Mouse (Mus musculus): Measurements from ENCODE around the gene Yif1b.

The Yif1b gene

DNA sequence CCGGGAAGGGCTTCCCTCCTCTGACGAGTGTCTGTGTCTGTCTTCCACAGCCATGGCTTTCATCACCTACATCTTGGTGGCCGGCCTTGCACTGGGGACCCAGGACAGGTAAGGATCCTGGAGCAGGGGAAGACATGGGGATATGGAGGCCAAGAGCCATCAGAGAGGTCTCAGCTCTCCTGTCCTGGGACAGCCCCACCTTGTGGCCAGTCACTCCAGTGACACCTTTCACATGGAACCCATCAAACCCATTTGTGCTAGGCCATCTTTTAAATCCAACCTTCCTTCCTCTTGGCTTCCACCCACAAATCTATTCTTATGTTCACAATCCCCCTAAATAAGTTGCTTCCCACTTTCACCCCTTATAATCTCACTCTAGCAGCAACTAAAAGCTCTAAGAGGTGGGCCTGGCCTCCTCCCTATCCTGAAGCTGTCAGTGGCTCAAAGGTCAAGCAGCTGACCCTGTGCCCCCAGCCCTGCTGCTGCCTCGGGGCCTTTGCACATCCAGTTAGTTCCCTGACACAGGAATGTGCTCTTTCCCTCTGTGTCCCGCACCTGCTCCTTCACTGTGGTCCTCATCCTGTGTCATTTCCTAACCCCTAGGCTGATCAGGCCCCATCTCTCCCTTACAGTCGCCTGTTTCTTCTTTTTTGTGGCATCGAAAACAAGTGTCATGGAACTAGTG, 6.7 kb downstream of the Yif1b start:
- no peak for DNase-seq

- DNase-seq: no peak
These were observed 7.9 kb downstream of the Yif1b start for GRCm38 (mm10) chr7:29246015-29246414.

DNA sequence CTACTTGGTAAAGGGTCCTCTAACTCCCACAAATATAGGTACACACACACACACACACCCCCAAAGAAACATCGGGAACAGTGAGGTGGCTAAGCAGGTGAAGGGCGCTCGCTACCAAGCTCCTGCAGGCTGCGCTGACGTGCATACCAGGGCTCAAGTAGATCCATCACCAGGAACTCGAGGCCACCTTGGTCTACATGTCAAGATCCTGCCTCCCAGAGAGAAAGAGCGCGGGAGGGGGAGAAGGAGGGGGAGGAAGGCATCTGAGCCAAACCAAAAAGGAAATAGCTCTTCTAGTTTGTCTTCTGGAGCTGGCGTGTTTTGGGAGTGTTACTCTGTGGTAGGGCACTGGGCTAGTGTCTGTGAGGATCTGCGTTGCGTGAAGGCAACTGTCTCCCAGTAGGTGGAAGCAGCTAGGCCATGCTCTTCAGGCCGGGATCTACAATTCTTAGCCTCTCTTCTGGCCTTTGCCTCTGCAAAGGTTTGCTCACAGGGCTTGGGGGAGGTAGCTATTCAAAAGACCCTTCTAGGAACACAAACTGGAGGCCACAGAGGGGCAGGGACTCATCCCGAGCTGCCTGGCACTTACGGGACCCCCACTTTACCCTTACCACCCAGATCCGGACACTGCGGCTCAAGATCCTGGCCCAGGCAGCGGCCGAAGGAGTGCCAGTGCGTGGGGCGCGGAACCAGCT, 8.6 kb downstream of the Yif1b start:
- no peak for DNase-seq

DNA sequence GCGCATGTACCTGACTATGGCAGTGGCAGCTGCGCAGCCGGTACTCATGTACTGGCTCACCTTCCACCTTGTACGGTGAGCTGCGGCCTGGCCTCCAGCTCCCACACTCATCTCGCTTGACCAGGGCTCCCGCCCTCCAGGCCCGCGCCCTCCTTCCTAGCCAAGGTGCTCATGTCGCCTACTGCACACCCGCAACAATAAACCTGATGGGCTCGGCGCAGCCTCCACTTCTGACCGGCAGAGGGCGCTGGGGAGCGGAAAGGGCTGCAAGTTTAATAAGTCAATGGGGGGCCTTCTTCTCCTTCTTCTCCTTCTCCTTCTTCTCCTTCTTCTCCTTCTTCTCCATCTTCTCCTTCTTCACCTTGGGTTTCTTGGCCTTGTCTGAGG, 9.2 kb downstream of the Yif1b start:
- DNase-seq: peak; percentile 85

- no peak for DNase-seq
These were observed 9.6 kb downstream of the Yif1b start for GRCm38 (mm10) chr7:29247706-29248105.

- peak; percentile 78 for DNase-seq
These were observed 10.2 kb downstream of the Yif1b start, which contains the start of gene 2200002D01Rik for GRCm38 (mm10) chr7:29248261-29248841. 2200002D01Rik (minus strand) TSS chr7:29248466.

DNA sequence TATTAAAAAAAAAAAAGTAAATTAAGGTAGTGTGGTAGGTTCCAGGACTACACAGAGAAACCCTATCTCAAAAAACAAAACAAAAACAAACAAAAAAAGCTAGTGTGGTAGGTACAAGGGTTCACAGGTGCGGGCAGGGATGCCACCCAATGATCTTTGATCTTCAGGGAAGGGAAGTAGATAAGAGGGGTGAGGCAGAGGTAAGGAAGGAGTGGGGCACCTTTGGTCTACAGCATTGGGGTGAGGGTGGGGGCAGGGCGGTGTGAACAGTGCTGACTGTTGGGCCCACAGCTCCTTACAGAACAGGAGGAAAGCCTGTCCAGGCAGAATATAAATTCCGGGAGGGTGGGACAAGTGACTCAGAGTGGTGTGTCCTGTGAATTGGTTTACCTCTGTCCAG, 13.0 kb downstream of the Yif1b start:
- DNase-seq: no peak

DNA sequence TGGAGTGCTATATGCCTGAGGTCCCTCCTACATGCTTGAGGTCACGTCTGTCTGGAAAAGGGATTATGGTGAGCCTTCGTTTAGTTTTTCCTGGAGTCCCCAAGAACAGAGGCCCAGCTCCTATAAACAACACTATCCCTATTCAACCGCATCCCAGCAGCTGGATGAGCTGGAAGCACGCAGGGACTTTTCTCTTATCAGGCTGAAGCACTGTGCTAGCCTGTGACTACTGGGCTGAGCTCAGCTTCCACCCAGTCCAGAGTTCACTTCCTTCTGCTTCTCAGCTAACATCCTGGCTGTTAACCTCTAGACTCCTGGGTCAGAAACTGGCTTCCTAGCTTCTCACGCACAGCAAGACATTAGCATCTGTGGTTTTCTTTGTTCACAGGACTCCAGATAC, 15.7 kb downstream of the Yif1b start:
- DNase-seq: peak; percentile 75

DNA sequence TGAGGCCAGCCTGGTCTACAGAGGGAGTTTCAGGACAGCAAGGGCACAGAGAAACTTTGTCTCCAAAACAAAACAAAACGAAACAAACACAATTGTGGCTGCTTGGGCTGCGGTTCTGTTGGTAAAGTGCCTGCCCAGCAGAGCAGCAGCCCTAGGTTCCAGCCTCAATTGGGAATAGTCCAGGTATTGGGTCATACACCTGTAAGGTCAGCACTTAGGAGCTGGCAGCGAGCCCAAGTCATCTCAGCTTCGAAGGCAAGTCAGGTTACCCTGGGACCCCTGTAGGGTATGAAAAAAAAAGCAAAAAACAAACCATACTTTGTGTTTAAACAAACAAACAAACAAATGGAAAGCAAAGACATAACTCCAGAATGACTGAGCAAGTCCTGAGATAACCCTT, 17.7 kb downstream of the Yif1b start:
- DNase-seq: no peak

- DNase-seq: peak; percentile 84
These were observed 19.2 kb downstream of the Yif1b start for GRCm38 (mm10) chr7:29257368-29257767.

- no peak for DNase-seq
These were observed 21.9 kb downstream of the Yif1b start for GRCm38 (mm10) chr7:29259781-29260730.

DNA sequence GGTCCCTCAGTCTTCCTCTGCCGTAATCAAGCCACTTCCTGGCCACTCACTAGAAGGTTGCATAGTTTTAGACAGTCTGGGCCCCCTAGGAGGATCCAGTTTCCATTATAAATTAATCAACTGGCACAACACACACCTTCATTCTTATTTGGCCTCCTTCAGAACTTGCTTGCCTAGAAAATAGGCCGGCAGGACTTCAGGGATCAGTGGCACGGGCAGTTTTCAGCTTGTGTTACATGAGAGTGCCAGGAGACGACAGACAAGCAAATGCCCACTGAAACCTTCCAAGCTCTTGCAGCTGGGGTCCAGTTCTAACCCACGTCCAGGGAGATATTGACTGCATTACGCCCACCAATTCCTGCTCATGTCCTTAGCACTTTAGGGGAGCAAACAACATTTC, 24.0 kb downstream of the Yif1b start:
- peak; percentile 82 for DNase-seq

- no peak for DNase-seq
These were observed 25.7 kb downstream of the Yif1b start for GRCm38 (mm10) chr7:29263831-29264230.

- DNase-seq: no peak
These were observed 27.5 kb downstream of the Yif1b start for GRCm38 (mm10) chr7:29265636-29266035.

DNA sequence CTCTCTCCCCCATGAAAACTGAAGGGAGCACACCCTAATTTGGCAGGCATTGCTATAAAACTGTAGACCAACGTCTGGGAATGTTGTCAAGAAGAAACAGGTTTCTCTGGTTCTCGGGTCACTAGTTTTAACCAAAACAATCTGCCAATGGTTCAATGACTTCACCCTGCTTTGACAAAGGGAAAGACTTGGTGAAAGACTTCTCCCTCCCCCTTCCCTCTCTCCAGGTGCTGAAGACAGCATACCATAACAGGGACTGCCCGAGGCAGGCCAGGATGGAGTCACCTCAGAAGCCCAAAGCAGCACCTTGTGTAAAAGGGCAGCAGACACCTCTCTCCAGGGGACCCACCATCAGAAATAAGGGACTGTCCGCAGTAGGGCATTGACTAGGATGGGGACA, 28.8 kb downstream of the Yif1b start:
- DNase-seq: peak; percentile 89

DNA sequence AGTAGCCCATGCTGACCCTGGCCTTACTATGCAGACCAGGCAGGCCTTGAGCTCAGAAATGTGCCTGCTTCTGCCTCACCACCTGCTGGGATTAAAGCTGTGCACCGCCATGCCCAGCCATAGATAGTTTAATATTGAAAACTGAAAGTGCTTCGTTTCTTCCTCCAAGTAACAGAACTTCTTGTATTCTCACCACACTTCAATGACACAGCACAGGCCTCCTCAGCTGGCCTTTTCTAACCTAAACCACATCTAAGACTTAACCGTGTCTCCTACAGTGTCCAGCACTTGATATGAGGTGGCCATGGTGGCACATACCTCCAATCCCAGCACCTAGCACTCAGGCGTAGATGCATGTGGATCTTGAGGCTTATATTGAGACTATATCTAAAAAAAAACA, 32.3 kb downstream of the Yif1b start:
- no peak for DNase-seq

DNA sequence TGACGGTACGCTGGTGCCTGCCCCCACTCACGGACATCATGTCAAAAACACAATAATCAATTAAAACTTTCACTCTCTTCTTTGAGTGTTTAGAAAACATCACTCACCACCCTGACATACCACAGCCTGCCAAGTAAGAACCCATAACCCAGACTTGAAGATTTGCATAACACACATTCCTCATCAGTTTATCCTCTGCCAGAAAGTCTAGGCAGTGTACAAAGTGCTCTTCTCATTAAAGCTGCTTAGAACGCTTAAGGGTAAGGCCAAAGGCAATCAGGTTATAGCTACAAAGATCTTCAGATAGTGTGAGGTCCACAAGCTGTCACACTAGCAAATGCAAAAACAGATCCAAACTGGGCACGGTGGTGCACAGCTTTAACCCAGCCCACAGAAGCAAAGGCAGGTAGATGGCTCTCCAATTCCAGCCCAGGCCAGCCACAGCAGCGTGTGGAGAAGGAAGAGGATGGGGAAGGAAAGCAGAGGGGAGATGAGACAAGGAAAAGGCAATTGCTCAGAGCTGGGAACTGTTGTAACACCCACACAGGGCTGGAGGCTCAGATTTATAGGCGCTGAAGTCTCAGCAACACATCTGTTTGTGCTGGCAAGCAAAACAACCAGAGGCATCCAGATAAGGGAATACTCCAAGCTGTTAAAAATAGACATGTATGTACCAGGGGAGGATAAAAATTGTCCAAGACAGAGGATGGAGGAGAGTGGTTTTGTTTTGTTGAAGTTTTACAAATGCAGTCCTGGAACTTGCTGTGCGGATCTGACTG, 33.7 kb downstream of the Yif1b start:
- peak; percentile 64 for DNase-seq

- DNase-seq: peak; percentile 84
These were observed 38.6 kb downstream of the Yif1b start for GRCm38 (mm10) chr7:29276715-29277114.

DNA sequence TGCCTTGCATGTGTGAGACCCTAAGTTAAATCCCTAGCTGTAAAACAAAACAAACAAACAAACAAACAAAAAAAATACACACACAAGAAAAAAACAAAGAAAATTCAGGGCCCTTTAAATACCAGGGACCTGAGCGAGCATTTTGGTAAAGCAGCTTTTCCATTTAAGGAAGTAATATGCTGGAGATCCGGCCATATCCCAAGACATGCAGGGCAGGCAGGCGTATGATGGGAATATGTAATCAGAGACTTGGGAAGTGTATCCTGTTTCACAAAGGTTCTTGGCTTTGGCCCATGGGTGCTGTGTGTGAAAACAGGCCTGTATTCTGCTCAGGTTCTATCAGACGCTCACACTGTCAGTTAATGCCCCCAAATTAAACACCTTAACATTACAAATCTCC, 39.4 kb downstream of the Yif1b start:
- no peak for DNase-seq

DNA sequence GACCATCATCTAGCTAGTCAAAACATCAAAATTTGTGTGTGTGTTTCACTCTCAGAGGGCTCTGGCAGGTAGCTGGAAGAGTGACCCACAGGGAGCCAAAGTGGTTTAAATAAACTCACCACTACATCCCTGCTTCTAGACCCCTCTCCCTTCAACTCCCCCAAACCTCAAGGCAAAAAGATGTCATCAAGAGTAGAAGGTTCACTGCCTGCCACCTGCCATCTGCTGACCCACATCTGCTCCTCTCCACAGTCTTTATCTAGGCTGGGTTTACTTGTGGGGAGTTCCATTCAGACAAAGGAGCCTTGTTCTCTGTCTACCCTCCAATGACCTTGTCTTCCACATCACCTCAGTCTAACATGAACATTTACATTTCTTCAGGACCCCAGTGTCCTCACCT, 41.1 kb downstream of the Yif1b start:
- DNase-seq: no peak

DNA sequence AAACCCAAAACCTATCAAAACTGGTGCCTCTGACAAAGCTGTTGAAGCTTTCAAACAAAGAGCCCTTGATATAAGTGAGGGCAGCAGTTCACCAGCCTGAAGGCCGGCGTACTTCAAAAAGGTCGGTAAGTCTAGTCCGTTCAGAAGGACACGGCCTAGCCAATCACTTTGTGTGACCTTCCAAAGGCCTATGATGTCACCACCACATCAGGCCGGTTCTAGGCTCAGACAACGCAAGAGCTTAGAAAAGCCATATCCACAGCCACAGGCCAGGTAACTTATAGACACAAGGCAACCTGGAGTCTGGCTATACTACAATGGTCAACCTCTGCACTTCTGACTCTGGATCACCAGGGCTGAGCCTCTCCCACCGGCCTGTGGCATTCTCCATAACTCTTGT, 41.8 kb downstream of the Yif1b start:
- DNase-seq: peak; percentile 49

- peak; percentile 54 for DNase-seq
These were observed 42.7 kb downstream of the Yif1b start for GRCm38 (mm10) chr7:29280801-29281200.
